Mouse (Mus musculus) CH12.LX (cell line): Measurements from ENCODE around the gene Gm8720.
"Not testable (repeated sequence)": the region's sequence is repeated elsewhere in the genome, so short reads cannot be mapped to it uniquely, and the experiment has no call there.

Source experiments
- BHLHE40 ChIP-seq: IDR thresholded peaks from 2 replicates; pipeline ENCODE4 v1.6.1; 2011; ENCODE audit warnings: mild to moderate bottlenecking, low read depth, low read length, improper control_type of control experiment
- CHD1 ChIP-seq: IDR thresholded peaks from 2 replicates; pipeline ENCODE4 v1.6.1; 2012; ENCODE audit warnings: low read depth, low read length, improper control_type of control experiment, inconsistent platforms
- CTCF ChIP-seq, 2 experiments: IDR thresholded peaks in 1 of 2; conservative IDR thresholded peaks in 1 of 2; 2 replicates each; pipeline ENCODE4 v1.5.1; 2011 to 2012; ENCODE audit warnings: low read depth in 2 of 2, low read length in 2 of 2, improper control_type of control experiment in 1 of 2, inconsistent platforms in 1 of 2, mild to moderate bottlenecking in 1 of 2, moderate library complexity in 1 of 2
- EP300 ChIP-seq: IDR thresholded peaks from 2 replicates; pipeline ENCODE4 v1.6.1; 2011; ENCODE audit warnings: low read length, improper control_type of control experiment
- HCFC1 ChIP-seq: IDR thresholded peaks from 2 replicates; pipeline ENCODE4 v1.6.1; 2012; ENCODE audit warnings: low read depth, mild to moderate bottlenecking, inconsistent platforms, low read length, improper control_type of control experiment
- JUND ChIP-seq: conservative IDR thresholded peaks from 2 replicates; pipeline ENCODE4 v1.6.1; 2011; ENCODE audit warnings: low read depth, low read length, improper control_type of control experiment
- MYC ChIP-seq: IDR thresholded peaks from 2 replicates; pipeline ENCODE4 v1.6.1; 2011; ENCODE audit warnings: low read depth, mild to moderate bottlenecking, improper control_type of control experiment, low read length
- POLR2A ChIP-seq: IDR thresholded peaks from 2 replicates; pipeline ENCODE4 v1.6.1; 2011; ENCODE audit warnings: low read depth, mild to moderate bottlenecking, improper control_type of control experiment, low read length
- SIN3A ChIP-seq: IDR thresholded peaks from 2 replicates; pipeline ENCODE4 v1.6.1; 2012; ENCODE audit warnings: low read length, improper control_type of control experiment, inconsistent platforms
- TCF12 ChIP-seq: IDR thresholded peaks from 2 replicates; pipeline ENCODE4 v1.6.1; 2014; ENCODE audit warnings: low read depth, mild to moderate bottlenecking, inconsistent platforms, low read length, improper control_type of control experiment
- ZKSCAN1 ChIP-seq: IDR thresholded peaks from 2 replicates; pipeline ENCODE4 v1.6.1; 2012; ENCODE audit warnings: low read depth, inconsistent platforms, low read length, improper control_type of control experiment, borderline replicate concordance
- ZMIZ1 ChIP-seq: IDR thresholded peaks from 2 replicates; pipeline ENCODE4 v1.6.1; 2012; ENCODE audit warnings: low read depth, mild to moderate bottlenecking, inconsistent platforms, low read length, improper control_type of control experiment

DNA sequence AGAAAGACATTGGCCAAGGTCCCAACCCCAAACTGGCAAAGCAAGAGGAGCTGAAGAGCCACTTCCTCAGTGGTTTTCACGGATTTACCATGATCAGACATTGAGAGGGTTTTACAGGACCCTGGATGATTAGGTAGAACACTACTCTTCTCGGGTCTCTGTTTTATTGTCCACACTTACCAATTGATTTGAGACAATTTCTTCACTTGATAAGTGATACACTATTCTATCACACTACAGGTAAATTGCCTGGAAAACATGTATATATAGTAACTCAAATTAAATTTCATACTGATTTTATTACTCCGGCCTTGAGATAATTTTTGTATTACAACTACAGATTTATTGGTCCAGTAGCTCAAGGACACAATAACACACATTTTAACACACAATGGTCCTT, 47.4 kb downstream of the Gm8720 start, which contains the start of gene Gm4216:
- TF ChIP-seq MYC; HCFC1; JUND; ZKSCAN1; EP300; TCF12; CTCF (conservative IDR thresholded peaks at IDR 0.05 in 1 of 2, IDR thresholded peaks at IDR 0.05 in 1 of 2; ENCODE audit: low read depth in 2 of 2, low read length in 2 of 2); BHLHE40; ZMIZ1; CHD1; SIN3A; POLR2A: not testable (repeated sequence)
